Mouse (Mus musculus) liver, postnatal 0 days (tissue): ENCODE measurements around the gene Ppp1r15a.
A peak's percentile ranks its signal among the peaks of the same experiment; 100 is the strongest.

Experiments
- CTCF ChIP-seq: sonication (generic); IDR thresholded peaks from 2 replicates; pipeline ENCODE4 v1.5.1; 2016; ENCODE audit warnings: antibody characterized with exemption, low read depth
- EP300 ChIP-seq: IDR thresholded peaks from 2 replicates; pipeline ENCODE4 v1.6.1; 2016; ENCODE audit warnings: antibody characterized with exemption, low read depth, mild to moderate bottlenecking

DNA sequence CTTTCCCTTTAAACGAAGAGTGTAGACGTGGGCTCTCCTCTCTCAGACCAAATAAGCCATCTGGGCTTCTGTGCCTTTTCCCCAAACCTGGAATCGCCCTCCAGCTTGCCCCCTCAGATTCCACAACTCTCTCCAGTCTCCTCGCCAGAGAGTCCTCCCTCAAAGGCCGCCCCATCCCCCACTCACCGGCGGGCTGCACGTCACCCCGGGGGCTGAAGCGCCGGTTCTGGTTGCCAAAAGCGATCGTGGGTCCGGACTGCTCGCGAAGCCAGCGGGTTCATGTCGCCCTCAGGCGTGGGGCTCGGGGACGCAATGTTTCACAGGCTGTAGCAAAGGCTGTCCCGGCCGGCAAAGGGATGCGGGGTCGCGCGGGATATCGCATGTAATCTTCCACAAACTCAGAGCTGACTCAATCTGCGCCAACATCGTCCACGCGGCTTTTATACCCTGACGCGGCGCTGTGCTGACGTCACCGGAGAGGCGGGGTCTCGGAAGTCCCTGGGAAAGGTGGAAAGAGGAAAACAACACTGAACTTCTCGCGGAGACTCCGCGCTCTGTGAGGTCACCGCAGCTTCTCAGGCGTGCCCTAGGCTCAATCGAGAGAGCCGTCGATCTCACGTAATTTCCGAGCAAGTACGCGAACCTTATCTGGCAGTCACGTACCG, at the start of gene Ppp1r15a, which contains the start of gene Plekha4:
- TF ChIP-seq EP300 (peak; percentile 58), CTCF (0 out of 2 replicates have a peak, but pooled peaks have one; percentile 7)
